Mouse (Mus musculus): ENCODE data around the gene Taf1c. TPM values are rescaled to one million over a fixed set of nuclear protein-coding genes. Genes with fewer than 3 reads are reported as not detected.

Gene Taf1c
- polyA plus RNA-seq, 1 experiment from 2014 or later = 11.3 TPM

GRCm38 (mm10) chr8:119638261-119638660 is 33.2 kb upstream of the Taf1c start:
- ATAC-seq (ENCODE audit: insufficient read depth, low FRiP score) = no peak
- no peaks in the 10 kb centered on the region for H3K36me3 ChIP-seq (ENCODE audit: control insufficient read depth, insufficient read depth, low read length)
- no peak overlapping the region for H3K9ac ChIP-seq (ENCODE audit: low read length)
- no peaks in the 10 kb centered on the region for H3K9me3 ChIP-seq (replicated peaks; ENCODE audit: control insufficient read depth, low read length)
- 0 out of 2 replicates have a peak, but pooled peaks cover 4% of the 10 kb centered on the region for H3K27me3 ChIP-seq (ENCODE audit: control insufficient read depth, insufficient read depth, low read length)
- no peak overlapping the region for H3K4me2 ChIP-seq (ENCODE audit: low read depth, low read length)
- H3K4me1 ChIP-seq (ENCODE audit: control insufficient read depth, insufficient read depth, low read length) = peaks cover 10% of the 10 kb centered on the region; the same call in 1 of the 2 replicates
- no peak overlapping the region for H3K27ac ChIP-seq (ENCODE audit: low read length)
- H3K4me3 ChIP-seq (replicated peaks; ENCODE audit: low read length) = no peak overlapping the region
- 63% methylated on average over 6 of the region's 6 CpGs for WGBS

GRCm38 (mm10) chr8:119637381-119637780 is 32.4 kb upstream of the Taf1c start:
- Histone ChIP-seq H3K36me3 (ENCODE audit: control insufficient read depth, insufficient read depth, low read length) (no peaks in the 10 kb centered on the region), H3K4me1 (ENCODE audit: control insufficient read depth, insufficient read depth, low read length) (peaks cover 10% of the 10 kb centered on the region; the same call in 1 of the 2 replicates), H3K4me3 (replicated peaks; ENCODE audit: low read length) (no peak overlapping the region), H3K4me2 (ENCODE audit: low read depth, low read length) (no peak overlapping the region), H3K27ac (ENCODE audit: low read length) (no peak overlapping the region), H3K9ac (ENCODE audit: low read length) (no peak overlapping the region), H3K9me3 (replicated peaks; ENCODE audit: control insufficient read depth, low read length) (no peaks in the 10 kb centered on the region), H3K27me3 (ENCODE audit: control insufficient read depth, insufficient read depth, low read length) (0 out of 2 replicates have a peak, but pooled peaks cover 4% of the 10 kb centered on the region)
- 94% methylated on average over 4 of the region's 4 CpGs for WGBS
- ATAC-seq (ENCODE audit: insufficient read depth, low FRiP score) = no peak

- no peak for ATAC-seq (ENCODE audit: insufficient read depth, low FRiP score)
- 0 out of 2 replicates have a peak, but pooled peaks cover 4% of the 10 kb centered on the region for H3K27me3 ChIP-seq (ENCODE audit: control insufficient read depth, insufficient read depth, low read length)
- WGBS = 58% methylated on average over 7 of the region's 7 CpGs
- peaks cover 10% of the 10 kb centered on the region; the same call in 1 of the 2 replicates for H3K4me1 ChIP-seq (ENCODE audit: control insufficient read depth, insufficient read depth, low read length)
- H3K4me3 ChIP-seq (replicated peaks; ENCODE audit: low read length) = no peak overlapping the region
- no peak overlapping the region for H3K4me2 ChIP-seq (ENCODE audit: low read depth, low read length)
- H3K9me3 ChIP-seq (replicated peaks; ENCODE audit: control insufficient read depth, low read length) = no peaks in the 10 kb centered on the region
- no peak overlapping the region for H3K27ac ChIP-seq (ENCODE audit: low read length)
- no peak overlapping the region for H3K9ac ChIP-seq (ENCODE audit: low read length)
- H3K36me3 ChIP-seq (ENCODE audit: control insufficient read depth, insufficient read depth, low read length) = no peaks in the 10 kb centered on the region
Observed at GRCm38 (mm10) chr8:119636766-119637165, 31.7 kb upstream of the Taf1c start.

- Histone ChIP-seq H3K9ac (ENCODE audit: low read length) (no peak overlapping the region), H3K4me1 (ENCODE audit: control insufficient read depth, insufficient read depth, low read length) (peaks cover 10% of the 10 kb centered on the region; the same call in 1 of the 2 replicates), H3K9me3 (replicated peaks; ENCODE audit: control insufficient read depth, low read length) (no peaks in the 10 kb centered on the region), H3K27me3 (ENCODE audit: control insufficient read depth, insufficient read depth, low read length) (0 out of 2 replicates have a peak, but pooled peaks cover 4% of the 10 kb centered on the region), H3K4me2 (ENCODE audit: low read depth, low read length) (no peak overlapping the region), H3K36me3 (ENCODE audit: control insufficient read depth, insufficient read depth, low read length) (no peaks in the 10 kb centered on the region), H3K4me3 (replicated peaks; ENCODE audit: low read length) (no peak overlapping the region), H3K27ac (ENCODE audit: low read length) (no peak overlapping the region)
- 56% methylated on average over 2 of the region's 2 CpGs for WGBS
- no peak for ATAC-seq (ENCODE audit: insufficient read depth, low FRiP score)
Observed at GRCm38 (mm10) chr8:119635958-119636357, 30.9 kb upstream of the Taf1c start.

GRCm38 (mm10) chr8:119635378-119635777 is 30.4 kb upstream of the Taf1c start, which contains the start of gene Kcng4:
Gene Kcng4 (minus strand): TSS chr8:119635680.
- H3K9ac ChIP-seq (ENCODE audit: low read length) = peak within 1 kb of the TSS; percentile 34; the same call in 1 of the 2 replicates
- no peak within 1 kb of the TSS for H3K4me3 ChIP-seq (replicated peaks; ENCODE audit: low read length)
- no peak within 1 kb of the TSS for H3K27ac ChIP-seq (ENCODE audit: low read length)
- 25% methylated on average over 6 of the region's 6 CpGs for WGBS
- no peak within 1 kb of the TSS for H3K4me2 ChIP-seq (ENCODE audit: low read depth, low read length)
- H3K36me3 ChIP-seq (ENCODE audit: control insufficient read depth, insufficient read depth, low read length) = no peaks in the 10 kb centered on the region
- H3K9me3 ChIP-seq (replicated peaks; ENCODE audit: control insufficient read depth, low read length) = no peaks in the 10 kb centered on the region
- H3K4me1 ChIP-seq (ENCODE audit: control insufficient read depth, insufficient read depth, low read length) = peaks cover 10% of the 10 kb centered on the region; the same call in 1 of the 2 replicates
- H3K27me3 ChIP-seq (ENCODE audit: control insufficient read depth, insufficient read depth, low read length) = 0 out of 2 replicates have a peak, but pooled peaks cover 4% of the 10 kb centered on the region
- ATAC-seq (ENCODE audit: insufficient read depth, low FRiP score) = no peak

GRCm38 (mm10) chr8:119634616-119635336 is 29.8 kb upstream of the Taf1c start:
- Histone ChIP-seq H3K4me2 (ENCODE audit: low read depth, low read length) (no peak overlapping the region), H3K27ac (ENCODE audit: low read length) (no peak overlapping the region), H3K27me3 (ENCODE audit: control insufficient read depth, insufficient read depth, low read length) (0 out of 2 replicates have a peak, but pooled peaks cover 4% of the 10 kb centered on the region)

GRCm38 (mm10) chr8:119632909-119633308 is 27.9 kb upstream of the Taf1c start:
- ATAC-seq (ENCODE audit: insufficient read depth, low FRiP score) = no peak
- H3K27ac ChIP-seq (ENCODE audit: low read length) = no peak overlapping the region
- no peak overlapping the region for H3K4me3 ChIP-seq (replicated peaks; ENCODE audit: low read length)
- H3K4me2 ChIP-seq (ENCODE audit: low read depth, low read length) = no peak overlapping the region
- no peaks in the 10 kb centered on the region for H3K36me3 ChIP-seq (ENCODE audit: control insufficient read depth, insufficient read depth, low read length)
- peaks cover 10% of the 10 kb centered on the region; the same call in 1 of the 2 replicates for H3K4me1 ChIP-seq (ENCODE audit: control insufficient read depth, insufficient read depth, low read length)
- H3K27me3 ChIP-seq (ENCODE audit: control insufficient read depth, insufficient read depth, low read length) = 0 out of 2 replicates have a peak, but pooled peaks cover 4% of the 10 kb centered on the region
- H3K9me3 ChIP-seq (replicated peaks; ENCODE audit: control insufficient read depth, low read length) = no peaks in the 10 kb centered on the region
- H3K9ac ChIP-seq (ENCODE audit: low read length) = no peak overlapping the region
- 53% methylated on average over 29 of the region's 29 CpGs for WGBS

More at GRCm38 (mm10) chr8:119634616-119635336, 29.8 kb upstream of the Taf1c start:
- H3K4me3 ChIP-seq (replicated peaks; ENCODE audit: low read length) = no peak overlapping the region
- ATAC-seq (ENCODE audit: insufficient read depth, low FRiP score) = no peak
- H3K36me3 ChIP-seq (ENCODE audit: control insufficient read depth, insufficient read depth, low read length) = no peaks in the 10 kb centered on the region
- WGBS = 36% methylated on average over 14 of the region's 14 CpGs
- no peaks in the 10 kb centered on the region for H3K9me3 ChIP-seq (replicated peaks; ENCODE audit: control insufficient read depth, low read length)
- no peak overlapping the region for H3K9ac ChIP-seq (ENCODE audit: low read length)
- H3K4me1 ChIP-seq (ENCODE audit: control insufficient read depth, insufficient read depth, low read length) = peaks cover 10% of the 10 kb centered on the region; the same call in 1 of the 2 replicates

GRCm38 (mm10) chr8:119632246-119632645 is 27.2 kb upstream of the Taf1c start:
- 0 out of 2 replicates have a peak, but pooled peaks cover 4% of the 10 kb centered on the region for H3K27me3 ChIP-seq (ENCODE audit: control insufficient read depth, insufficient read depth, low read length)
- 80% methylated on average over 9 of the region's 9 CpGs for WGBS
- no peak overlapping the region for H3K4me3 ChIP-seq (replicated peaks; ENCODE audit: low read length)
- no peaks in the 10 kb centered on the region for H3K36me3 ChIP-seq (ENCODE audit: control insufficient read depth, insufficient read depth, low read length)
- no peak overlapping the region for H3K9ac ChIP-seq (ENCODE audit: low read length)
- H3K27ac ChIP-seq (ENCODE audit: low read length) = no peak overlapping the region
- no peak overlapping the region for H3K4me2 ChIP-seq (ENCODE audit: low read depth, low read length)
- peaks cover 10% of the 10 kb centered on the region; the same call in 1 of the 2 replicates for H3K4me1 ChIP-seq (ENCODE audit: control insufficient read depth, insufficient read depth, low read length)
- no peaks in the 10 kb centered on the region for H3K9me3 ChIP-seq (replicated peaks; ENCODE audit: control insufficient read depth, low read length)
- ATAC-seq (ENCODE audit: insufficient read depth, low FRiP score) = no peak

- 61% methylated on average over 3 of the region's 3 CpGs for whole genome bisulfite sequencing
- no peak overlapping the region for H3K9ac ChIP-seq (ENCODE audit: low read length)
Observed at GRCm38 (mm10) chr8:119630841-119631240, 25.8 kb upstream of the Taf1c start.

More at GRCm38 (mm10) chr8:119630841-119631240, 25.8 kb upstream of the Taf1c start:
- Histone ChIP-seq H3K27ac (ENCODE audit: low read length) (no peak overlapping the region), H3K4me3 (replicated peaks; ENCODE audit: low read length) (no peak overlapping the region), H3K36me3 (ENCODE audit: control insufficient read depth, insufficient read depth, low read length) (no peaks in the 10 kb centered on the region), H3K27me3 (ENCODE audit: control insufficient read depth, insufficient read depth, low read length) (0 out of 2 replicates have a peak, but pooled peaks cover 4% of the 10 kb centered on the region), H3K9me3 (replicated peaks; ENCODE audit: control insufficient read depth, low read length) (no peaks in the 10 kb centered on the region), H3K4me1 (ENCODE audit: control insufficient read depth, insufficient read depth, low read length) (peaks cover 10% of the 10 kb centered on the region; the same call in 1 of the 2 replicates), H3K4me2 (ENCODE audit: low read depth, low read length) (no peak overlapping the region)
- no peak for ATAC-seq (ENCODE audit: insufficient read depth, low FRiP score)

All from stomach, embryonic 16.5 days (tissue).